Mouse (Mus musculus): ENCODE results near the gene Olfr344. TPM values are rescaled to one million over a fixed set of nuclear protein-coding genes. Genes with fewer than 3 reads are reported as not detected.

Gene Olfr344
- not detected in 2 replicates for polyA plus RNA-seq (2016; fragmentation: Nextera tagmentation; extraction: Ambion mirVana)

DNA sequence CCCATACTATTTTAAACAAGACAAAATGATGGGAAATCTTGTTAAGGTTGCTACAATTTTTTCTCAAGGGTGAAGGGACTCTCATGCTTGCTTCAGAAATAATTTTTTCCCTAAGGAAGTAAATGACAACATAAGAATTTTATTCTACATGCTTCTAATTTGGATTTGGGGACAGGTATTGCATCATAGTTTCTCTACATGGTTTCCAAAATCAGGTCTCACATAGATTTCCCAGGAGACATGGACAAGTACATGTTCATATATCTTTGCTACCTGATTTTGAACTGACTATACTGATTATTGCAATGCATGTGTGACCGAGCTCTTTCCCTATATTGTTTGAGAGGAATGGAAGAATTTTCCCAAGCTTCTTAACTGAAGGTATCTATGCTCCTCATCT is at the start of gene Olfr344:
Gene Olfr344 (plus strand): TSS at position 301 of the 400 bp plus-strand sequence.
- DNase-seq (ENCODE audit: low spot score), result no peak
- Histone ChIP-seq H3K27me3 (ENCODE audit: insufficient read depth, poor library complexity, severe bottlenecking) (no peaks in the 10 kb centered on the region), H3K9me3 (no peaks in the 10 kb centered on the region), H3K27ac (no peak within 1 kb of the TSS), H3K4me1 (no peaks in the 10 kb centered on the region), H3K36me3 (no peaks in the 10 kb centered on the region), H3K4me3 (no peak within 1 kb of the TSS)
- 67% methylated on average over 1 of the region's 1 CpGs for WGBS

DNA sequence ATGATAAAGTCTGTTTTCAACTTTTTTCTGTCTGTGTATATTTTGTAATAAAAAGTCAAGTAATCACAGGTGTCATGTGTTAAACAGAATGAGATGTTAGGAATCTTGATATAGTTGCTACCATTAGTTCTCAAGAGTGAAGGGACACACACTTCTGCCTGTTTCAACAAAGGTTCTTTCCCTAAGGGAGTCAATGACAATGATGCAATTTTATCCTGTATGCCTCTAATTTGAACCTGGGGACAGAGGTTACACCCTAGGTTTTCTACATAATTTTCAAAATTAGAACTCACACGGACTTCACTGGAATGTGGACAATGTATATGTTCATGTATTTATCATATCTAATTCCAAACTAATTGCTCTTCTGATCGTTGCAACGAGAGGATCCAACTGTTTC is 41.8 kb upstream of the Olfr344 start, which contains the start of gene Olfr342:
Gene Olfr342 (plus strand): TSS at position 301 of the 400 bp plus-strand sequence.
- DNase-seq (ENCODE audit: low spot score), result no peak
- no peak within 1 kb of the TSS for H3K27ac ChIP-seq
- H3K27me3 ChIP-seq (ENCODE audit: insufficient read depth, poor library complexity, severe bottlenecking), result no peaks in the 10 kb centered on the region
- H3K36me3 ChIP-seq, result no peaks in the 10 kb centered on the region
- no peak within 1 kb of the TSS for H3K4me3 ChIP-seq
- WGBS, result 68% methylated on average over 3 of the region's 3 CpGs
- H3K9me3 ChIP-seq, result 0 out of 2 replicates have a peak, but pooled peaks cover 6% of the 10 kb centered on the region
- H3K4me1 ChIP-seq, result no peaks in the 10 kb centered on the region

DNA sequence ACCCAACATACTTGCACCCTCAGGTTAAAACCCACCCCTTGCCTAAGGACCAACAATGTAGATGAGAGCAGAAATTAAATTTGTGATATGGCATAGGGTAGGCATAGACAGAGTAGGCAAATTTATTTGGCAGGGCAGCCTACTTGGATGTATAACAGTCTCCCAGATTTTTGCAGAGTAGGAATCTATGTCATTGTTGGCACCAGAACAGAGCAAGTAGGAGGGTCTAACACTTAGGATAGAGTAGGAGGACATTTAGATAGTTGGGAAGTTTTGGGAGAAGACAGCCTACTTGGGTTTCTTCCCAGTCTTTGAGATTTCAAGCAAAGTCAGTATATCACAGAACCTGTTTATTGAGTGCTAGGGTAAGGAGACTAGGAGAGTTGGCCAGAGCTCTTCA is 1.3 kb upstream of the Olfr344 start:
- H3K27me3 ChIP-seq (ENCODE audit: insufficient read depth, poor library complexity, severe bottlenecking), result no peaks in the 10 kb centered on the region
- H3K27ac ChIP-seq, result no peak overlapping the region
- H3K4me1 ChIP-seq, result no peaks in the 10 kb centered on the region
- H3K9me3 ChIP-seq, result no peaks in the 10 kb centered on the region
- no peak for DNase-seq (ENCODE audit: low spot score)
- no peak overlapping the region for H3K4me3 ChIP-seq
- no peaks in the 10 kb centered on the region for H3K36me3 ChIP-seq

DNA sequence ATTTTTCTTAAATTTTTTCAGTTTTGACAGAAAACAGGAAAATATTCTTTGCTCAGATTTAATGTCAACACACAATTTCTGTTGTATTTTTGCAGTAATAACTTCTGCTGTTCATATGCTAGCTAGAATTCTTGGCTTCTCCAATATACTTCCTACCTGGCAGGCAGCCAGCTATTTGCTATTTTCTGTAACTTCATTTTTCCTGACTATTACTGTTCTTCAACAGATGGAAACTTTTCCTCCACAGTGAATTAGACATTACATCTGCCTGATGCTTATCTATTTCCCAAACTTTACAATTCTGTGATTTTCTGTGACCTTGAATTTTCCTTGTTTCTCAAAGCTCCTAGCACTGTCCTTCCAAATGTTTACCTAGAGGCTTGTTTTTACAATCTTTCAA is 560 bp downstream of the Olfr344 start:
- no peak for DNase-seq (ENCODE audit: low spot score)
- no peak overlapping the region for H3K4me3 ChIP-seq
- no peak overlapping the region for H3K27ac ChIP-seq
- H3K36me3 ChIP-seq, result no peaks in the 10 kb centered on the region
- no peaks in the 10 kb centered on the region for H3K27me3 ChIP-seq (ENCODE audit: insufficient read depth, poor library complexity, severe bottlenecking)
- no peaks in the 10 kb centered on the region for H3K9me3 ChIP-seq
- no peaks in the 10 kb centered on the region for H3K4me1 ChIP-seq

DNA sequence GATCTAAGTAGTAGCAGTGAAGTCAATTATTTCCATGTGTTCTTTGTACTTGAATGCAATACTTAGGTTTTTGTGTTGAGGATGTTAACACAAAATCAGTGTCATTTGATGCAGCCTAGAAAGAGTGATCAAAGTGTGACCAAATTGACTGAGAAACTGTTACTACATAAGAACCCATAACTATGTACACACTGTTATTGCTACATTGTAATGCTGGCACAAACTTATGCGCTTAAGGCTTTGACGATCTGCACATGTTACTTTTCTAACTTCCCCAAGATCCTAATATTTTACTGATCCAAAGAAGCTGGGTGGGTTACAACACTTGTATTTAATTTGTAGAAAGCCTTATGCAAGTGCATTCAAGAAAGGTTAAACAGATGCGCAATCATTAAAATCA is 1.4 kb downstream of the Olfr344 start:
- H3K4me1 ChIP-seq, result no peaks in the 10 kb centered on the region
- no peak overlapping the region for H3K4me3 ChIP-seq
- WGBS, result 88% methylated on average over 3 of the region's 3 CpGs

More for the DNA sequence above, 1.4 kb downstream of the Olfr344 start:
- H3K27ac ChIP-seq, result no peak overlapping the region
- no peaks in the 10 kb centered on the region for H3K27me3 ChIP-seq (ENCODE audit: insufficient read depth, poor library complexity, severe bottlenecking)
- no peaks in the 10 kb centered on the region for H3K36me3 ChIP-seq
- DNase-seq (ENCODE audit: low spot score), result no peak
- no peaks in the 10 kb centered on the region for H3K9me3 ChIP-seq

Other genes starting within 250 kb of the Olfr344 start
- gene Olfr338, start 193.1 kb upstream of the Olfr344 start, polyA plus RNA-seq (2016; fragmentation: Nextera tagmentation; extraction: Ambion mirVana), result not detected in 2 replicates
- not detected in 2 replicates for gene Olfr339, start 147.7 kb upstream of the Olfr344 start, polyA plus RNA-seq (2016; fragmentation: Nextera tagmentation; extraction: Ambion mirVana)
- not detected in 2 replicates for gene Olfr340, start 114.1 kb upstream of the Olfr344 start, polyA plus RNA-seq (2016; fragmentation: Nextera tagmentation; extraction: Ambion mirVana)
- gene Olfr341, start 84.2 kb upstream of the Olfr344 start, polyA plus RNA-seq (2016; fragmentation: Nextera tagmentation; extraction: Ambion mirVana), result not detected in 2 replicates
- not detected in 2 replicates for gene Olfr342, start 41.7 kb upstream of the Olfr344 start, polyA plus RNA-seq (2016; fragmentation: Nextera tagmentation; extraction: Ambion mirVana)
- not detected in 2 replicates for gene Olfr345, start 73.4 kb downstream of the Olfr344 start, polyA plus RNA-seq (2016; fragmentation: Nextera tagmentation; extraction: Ambion mirVana)
- gene Olfr346, start 119.1 kb downstream of the Olfr344 start, polyA plus RNA-seq (2016; fragmentation: Nextera tagmentation; extraction: Ambion mirVana), result not detected in 2 replicates
- not detected in 2 replicates for gene Olfr347, start 165.2 kb downstream of the Olfr344 start, polyA plus RNA-seq (2016; fragmentation: Nextera tagmentation; extraction: Ambion mirVana)
- gene Olfr348, start 217.6 kb downstream of the Olfr344 start, polyA plus RNA-seq (2016; fragmentation: Nextera tagmentation; extraction: Ambion mirVana), result not detected in 2 replicates
- not detected in 2 replicates for gene Olfr50, start 223.9 kb downstream of the Olfr344 start, polyA plus RNA-seq (2016; fragmentation: Nextera tagmentation; extraction: Ambion mirVana)

Data from heart, embryonic 10.5 days (tissue).